Mouse (Mus musculus) testis, adult 2 months (tissue): Measurements from ENCODE around the gene Tecpr2.

Experiments used
- CTCF ChIP-seq: fragments of 200-500 bp; IDR thresholded peaks from 2 replicates; pipeline ENCODE4 v1.5.1; 2012; ENCODE audit warnings: low read depth, mild to moderate bottlenecking, inconsistent platforms, low read length, moderate library complexity; ENCODE audit not compliant: control insufficient read depth, insufficient read depth, insufficient replicate concordance
- POLR2A ChIP-seq: fragments of 200-500 bp; IDR thresholded peaks from 2 replicates; pipeline ENCODE4 v1.6.1; 2012; ENCODE audit warnings: low read depth, mild to moderate bottlenecking, inconsistent platforms, low read length, moderate library complexity; ENCODE audit not compliant: control insufficient read depth

GRCm38 (mm10) chr12:110948910-110949201 lies 59.8 kb downstream of the Tecpr2 start:
- TF ChIP-seq POLR2A: no peak
- TF ChIP-seq CTCF: no peak
